Mouse (Mus musculus) induced T-regulatory cell, adult 2 months (primary cell): ENCODE results near the gene Neurl2.

ENCODE experiments used
- DNase-seq: peaks from one replicate; pipeline ENCODE4 v3.0.0-alpha.2; 2012; ENCODE audit warnings: low read depth

Gene Neurl2

GRCm38 (mm10) chr2:164817206-164817605 is 16.1 kb downstream of the Neurl2 start:
- no peak for DNase-seq

GRCm38 (mm10) chr2:164815821-164816220 is 17.4 kb downstream of the Neurl2 start:
- DNase-seq = no peak

GRCm38 (mm10) chr2:164815348-164815747 is 17.9 kb downstream of the Neurl2 start:
- DNase-seq = no peak

- DNase-seq = no peak
These were observed 19.7 kb downstream of the Neurl2 start for GRCm38 (mm10) chr2:164813557-164813956.

- DNase-seq = no peak
These were observed 26.6 kb downstream of the Neurl2 start for GRCm38 (mm10) chr2:164806614-164807013.

- DNase-seq = no peak
These were observed 27.9 kb downstream of the Neurl2 start for GRCm38 (mm10) chr2:164805332-164805718.

GRCm38 (mm10) chr2:164804533-164805331 is 28.5 kb downstream of the Neurl2 start, which contains the start of the genes Acot8 and Zswim3:
TSS of gene Acot8 (minus strand) at chr2:164804882.
TSS of gene Zswim3 (plus strand) at chr2:164805098.
- DNase-seq = peak; percentile 100

- DNase-seq = peak; percentile 36
These were observed 29.3 kb downstream of the Neurl2 start for GRCm38 (mm10) chr2:164803921-164804313.

GRCm38 (mm10) chr2:164803201-164803920 is 29.9 kb downstream of the Neurl2 start:
- DNase-seq = no peak

GRCm38 (mm10) chr2:164800252-164801004 is 32.8 kb downstream of the Neurl2 start:
- no peak for DNase-seq

- DNase-seq = peak; percentile 63
These were observed 34.7 kb downstream of the Neurl2 start for GRCm38 (mm10) chr2:164798554-164798953.

- DNase-seq = no peak
These were observed 37.4 kb downstream of the Neurl2 start for GRCm38 (mm10) chr2:164795868-164796267.

GRCm38 (mm10) chr2:164794293-164794692 is 39.0 kb downstream of the Neurl2 start:
- DNase-seq = peak; percentile 88

GRCm38 (mm10) chr2:164793772-164794171 is 39.5 kb downstream of the Neurl2 start:
- peak; percentile 49 for DNase-seq

- DNase-seq = peak; percentile 78
These were observed 40.0 kb downstream of the Neurl2 start for GRCm38 (mm10) chr2:164793236-164793635.

GRCm38 (mm10) chr2:164792400-164793190 is 40.7 kb downstream of the Neurl2 start:
- no peak for DNase-seq

GRCm38 (mm10) chr2:164791841-164792261 is 41.4 kb downstream of the Neurl2 start:
- no peak for DNase-seq

- DNase-seq = no peak
These were observed 42.8 kb downstream of the Neurl2 start for GRCm38 (mm10) chr2:164790451-164790850.

GRCm38 (mm10) chr2:164788411-164788810 is 44.8 kb downstream of the Neurl2 start:
- DNase-seq = no peak

GRCm38 (mm10) chr2:164787779-164788178 is 45.5 kb downstream of the Neurl2 start:
- no peak for DNase-seq

GRCm38 (mm10) chr2:164787032-164787431 is 46.2 kb downstream of the Neurl2 start:
- no peak for DNase-seq
